Comparison of ENCODE assay signal across 31 mouse cellular contexts in the genomic region with DNA sequence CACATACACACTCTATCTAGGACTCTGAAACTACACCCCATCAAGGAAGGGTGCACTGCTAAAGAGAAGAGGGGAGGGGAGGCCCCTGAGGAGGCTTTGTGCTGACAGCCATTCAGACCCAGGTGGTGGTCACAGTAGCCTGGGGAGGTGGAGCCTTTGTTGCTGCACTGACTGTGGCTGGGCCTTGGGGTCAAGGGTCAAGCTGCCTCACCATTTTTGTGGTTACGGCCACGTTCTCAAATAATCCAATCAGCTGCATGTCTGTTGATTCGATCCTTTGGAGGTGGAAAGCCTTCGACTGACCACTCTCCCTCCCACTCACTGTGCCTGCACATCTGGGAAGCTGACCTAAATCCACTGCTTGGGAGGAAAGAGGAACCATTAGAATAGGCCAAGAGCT. TPM values are rescaled to one million over a fixed set of nuclear protein-coding genes. Genes with fewer than 3 reads are reported as not detected.
DNase-seq lines count a peak whose midpoint lies in the region; ATAC-seq and TF ChIP-seq lines count a peak whose summit lies in the region.
"Had no signal": no experiment of that assay in that cellular context is flagged by ENCODE, and none has a peak within 500 bp of the region (broad histone marks: within the 10 kb centered on the region; RNA-seq: fewer than 3 reads in every experiment).

No protein-coding gene starts in this region.

- no peak for TF ChIP-seq EP300 in liver, postnatal 0 days (IDR thresholded peaks at IDR 0.05; ENCODE audit: low read depth)

- no peaks in the 10 kb centered on the region for H3K27me3 ChIP-seq in midbrain, embryonic 13.5 days
- no peaks in the 10 kb centered on the region for H3K27me3 ChIP-seq in midbrain, embryonic 14.5 days (ENCODE audit: control insufficient read depth, insufficient read depth, low read length)
- H3K27me3 ChIP-seq in liver, postnatal 0 days (ENCODE audit: insufficient read depth, low read length), result peaks cover 3% of the 10 kb centered on the region; the same call in 1 of the 2 replicates
- H3K27me3 ChIP-seq in kidney, embryonic 14.5 days (ENCODE audit: control insufficient read depth, insufficient read depth, low read length), result no peaks in the 10 kb centered on the region
- H3K27me3 ChIP-seq: CH12.LX; heart, embryonic 15.5 days; kidney, embryonic 15.5 days; neural tube, embryonic 13.5 days had no signal

- 0 out of 2 replicates have a peak, but pooled peaks have one; percentile 40 for ATAC-seq in midbrain, embryonic 13.5 days
- ATAC-seq in midbrain, embryonic 14.5 days (ENCODE audit: low FRiP score, low TSS enrichment), result no peak
- ATAC-seq in liver, postnatal 0 days, result no peak
- no peak for ATAC-seq in kidney, embryonic 14.5 days (ENCODE audit: low FRiP score, low TSS enrichment)
- ATAC-seq: activated CD4-positive, CD25-positive, alpha-beta regulatory T cell, adult 4 months; intestine, postnatal 0 days; liver, embryonic 12.5 days had no signal

- no peak overlapping the region for H3K27ac ChIP-seq in midbrain, embryonic 13.5 days
- no peak overlapping the region for H3K27ac ChIP-seq in midbrain, embryonic 14.5 days (replicated peaks; ENCODE audit: low read depth, low read length)
- no peak overlapping the region for H3K27ac ChIP-seq in liver, postnatal 0 days (ENCODE audit: low read depth)
- H3K27ac ChIP-seq in kidney, embryonic 14.5 days (ENCODE audit: low read depth, low read length), result no peak overlapping the region
- H3K27ac ChIP-seq: forebrain, embryonic 12.5 days; heart, embryonic 10.5 days; heart, embryonic 15.5 days; hindbrain, embryonic 13.5 days; kidney, embryonic 15.5 days; liver, embryonic 12.5 days; neural tube, embryonic 13.5 days had no signal

- H3K36me3 ChIP-seq in midbrain, embryonic 13.5 days, result no peaks in the 10 kb centered on the region
- H3K36me3 ChIP-seq in midbrain, embryonic 14.5 days (ENCODE audit: control insufficient read depth, insufficient read depth, low read length), result no peaks in the 10 kb centered on the region
- H3K36me3 ChIP-seq in liver, postnatal 0 days (replicated peaks; ENCODE audit: insufficient read depth, low read length), result no peaks in the 10 kb centered on the region
- H3K36me3 ChIP-seq in kidney, embryonic 14.5 days (ENCODE audit: control insufficient read depth, insufficient read depth, low read length), result no peaks in the 10 kb centered on the region
- H3K36me3 ChIP-seq: forebrain, embryonic 12.5 days; heart, embryonic 15.5 days; hindbrain, embryonic 13.5 days; kidney, embryonic 15.5 days; liver, embryonic 12.5 days; neural tube, embryonic 13.5 days had no signal

- no peak overlapping the region for H3K4me2 ChIP-seq in midbrain, embryonic 13.5 days (replicated peaks)
- H3K4me2 ChIP-seq in midbrain, embryonic 14.5 days (ENCODE audit: low read length), result no peak overlapping the region
- no peak overlapping the region for H3K4me2 ChIP-seq in liver, postnatal 0 days (ENCODE audit: low read depth, low read length)
- H3K4me2 ChIP-seq in kidney, embryonic 14.5 days (replicated peaks; ENCODE audit: low read depth, low read length), result no peak overlapping the region
- H3K4me2 ChIP-seq: forebrain, embryonic 12.5 days; heart, embryonic 15.5 days; hindbrain, embryonic 13.5 days; kidney, embryonic 15.5 days; liver, embryonic 12.5 days; neural tube, embryonic 13.5 days had no signal

- H3K4me3 ChIP-seq in midbrain, embryonic 13.5 days (replicated peaks), result no peak overlapping the region
- no peak overlapping the region for H3K4me3 ChIP-seq in midbrain, embryonic 14.5 days (replicated peaks; ENCODE audit: low read depth, low read length)
- no peak overlapping the region for H3K4me3 ChIP-seq in liver, postnatal 0 days (ENCODE audit: low read depth, low read length)
- no peak overlapping the region for H3K4me3 ChIP-seq in kidney, embryonic 14.5 days (ENCODE audit: low read length)
- H3K4me3 ChIP-seq: erythroblast, embryonic 14.5 days; forebrain, embryonic 12.5 days; heart, embryonic 10.5 days; heart, embryonic 15.5 days; hindbrain, embryonic 13.5 days; kidney, embryonic 15.5 days; liver, embryonic 12.5 days; neural tube, embryonic 13.5 days had no signal

- H3K9me3 ChIP-seq in midbrain, embryonic 13.5 days, result no peaks in the 10 kb centered on the region
- no peaks in the 10 kb centered on the region for H3K9me3 ChIP-seq in midbrain, embryonic 14.5 days (ENCODE audit: control insufficient read depth, low read length)
- no peaks in the 10 kb centered on the region for H3K9me3 ChIP-seq in liver, postnatal 0 days (ENCODE audit: low read length)
- H3K9me3 ChIP-seq in kidney, embryonic 14.5 days (ENCODE audit: control insufficient read depth, low read length), result no peaks in the 10 kb centered on the region
- H3K9me3 ChIP-seq: forebrain, embryonic 12.5 days; heart, embryonic 10.5 days; heart, embryonic 15.5 days; hindbrain, embryonic 13.5 days; kidney, embryonic 15.5 days; liver, embryonic 12.5 days; neural tube, embryonic 13.5 days had no signal

- no peak overlapping the region for H3K9ac ChIP-seq in midbrain, embryonic 13.5 days (replicated peaks)
- no peak overlapping the region for H3K9ac ChIP-seq in midbrain, embryonic 14.5 days (replicated peaks; ENCODE audit: low read length)
- no peak overlapping the region for H3K9ac ChIP-seq in liver, postnatal 0 days (replicated peaks)
- H3K9ac ChIP-seq in kidney, embryonic 14.5 days (ENCODE audit: low read depth, low read length), result no peak overlapping the region
- H3K9ac ChIP-seq: forebrain, embryonic 12.5 days; heart, embryonic 15.5 days; hindbrain, embryonic 13.5 days; kidney, embryonic 15.5 days; liver, embryonic 12.5 days; neural tube, embryonic 13.5 days had no signal

- H3K4me1 ChIP-seq in midbrain, embryonic 13.5 days (replicated peaks), result peaks cover 22% of the 10 kb centered on the region
- H3K4me1 ChIP-seq in midbrain, embryonic 14.5 days (ENCODE audit: control insufficient read depth, insufficient read depth, low read length), result peaks cover 12% of the 10 kb centered on the region
- no peaks in the 10 kb centered on the region for H3K4me1 ChIP-seq in liver, postnatal 0 days (ENCODE audit: insufficient read depth)
- H3K4me1 ChIP-seq in kidney, embryonic 14.5 days (ENCODE audit: control insufficient read depth, insufficient read depth, low read length), result peaks cover 7% of the 10 kb centered on the region; the same call in 1 of the 2 replicates

- DNase-seq in midbrain, embryonic 14.5 days, result no peak
- peak; percentile 73 for DNase-seq in R1 (ENCODE audit: low read depth, low spot score)
- peak; percentile 61 for DNase-seq in embryo, embryonic 9.5 days (ENCODE audit: extremely low spot score)
- DNase-seq in liver, postnatal 0 days, result no peak
- no peak for DNase-seq in layer of hippocampus, postnatal 10 days (ENCODE audit: low spot score in 2 of 2)
- DNase-seq: adrenal gland, adult 2 months; adrenal gland, postnatal 36 days; cerebellum, adult 18-20 months; cerebellum, postnatal 14 days; gastrocnemius, postnatal 10 days; kidney, postnatal 25 days; layer of hippocampus, postnatal 36 days; left cerebral cortex, postnatal 4 days; lung, adult 18-20 months; lung, postnatal 10 days; right cerebral cortex, postnatal 25 days; spleen, adult 18-20 months; thymus, postnatal 14 days had no signal

- 14% methylated on average over 4 of the region's 4 CpGs for WGBS in midbrain, embryonic 13.5 days
- 9% methylated on average over 4 of the region's 4 CpGs for WGBS in midbrain, embryonic 14.5 days
- WGBS in liver, postnatal 0 days (ENCODE audit: insufficient replicate concordance), result 49% methylated on average over 4 of the region's 4 CpGs
- WGBS in kidney, embryonic 14.5 days, result 33% methylated on average over 4 of the region's 4 CpGs

- no peak for TF ChIP-seq CTCF in liver, postnatal 0 days (IDR thresholded peaks at IDR 0.05; ENCODE audit: low read depth)

RNA-seq across cellular contexts. Expression of gene Cpne5, which starts 42.4 kb away (rescaled TPM):
- 20.5 and 22.0 TPM in 2 replicates for polyA plus RNA-seq in midbrain, embryonic 13.5 days (2015; fragmentation: Nextera tagmentation; extraction: Ambion mirVana)
- 27.6 and 32.6 TPM in 2 replicates for polyA plus RNA-seq in midbrain, embryonic 14.5 days (2014; fragmentation: Nextera tagmentation; extraction: Ambion mirVana)
- 0.33 and 0.46 TPM in 2 replicates for polyA plus RNA-seq in liver, postnatal 0 days (2015; fragmentation: Nextera tagmentation; extraction: Ambion mirVana)
- 10 to 100 TPM; 56.5 to 58.3 TPM for total RNA-seq in layer of hippocampus, postnatal 10 days (2021)
- 11.3 and 12.3 TPM in 2 replicates for polyA plus RNA-seq in kidney, embryonic 14.5 days (2014; fragmentation: Nextera tagmentation; extraction: Ambion mirVana)

Comparison
In these comparisons a context has a peak if more than half of its experiments do, and no peak if none do; other contexts are left out.
1. DNase-seq: peak in R1 (single experiment) and embryo, embryonic 9.5 days (single experiment); none in midbrain, embryonic 14.5 days (single experiment), liver, postnatal 0 days (single experiment) and layer of hippocampus, postnatal 10 days (0 of 2).